Mouse (Mus musculus) bone marrow, adult 2 months (tissue): ENCODE measurements at regions not wholly inside any gene's neighbourhood (a gene's known extent, or its start where the extent isn't known, plus 50 kb on each side); places are given as distances from the start of the nearest gene placed in this dataset.

Experiments used
- CTCF ChIP-seq: fragments of 200-500 bp; IDR thresholded peaks from 2 replicates; pipeline ENCODE4 v1.5.1; 2011; ENCODE audit warnings: low read length, control low read depth; ENCODE audit not compliant: control insufficient read depth, insufficient read depth
- POLR2A ChIP-seq: fragments of 200-500 bp; IDR thresholded peaks from 2 replicates; pipeline ENCODE4 v1.6.1; 2011; ENCODE audit warnings: low read depth, mild to moderate bottlenecking, control low read depth, low read length, borderline replicate concordance; ENCODE audit not compliant: control insufficient read depth

DNA sequence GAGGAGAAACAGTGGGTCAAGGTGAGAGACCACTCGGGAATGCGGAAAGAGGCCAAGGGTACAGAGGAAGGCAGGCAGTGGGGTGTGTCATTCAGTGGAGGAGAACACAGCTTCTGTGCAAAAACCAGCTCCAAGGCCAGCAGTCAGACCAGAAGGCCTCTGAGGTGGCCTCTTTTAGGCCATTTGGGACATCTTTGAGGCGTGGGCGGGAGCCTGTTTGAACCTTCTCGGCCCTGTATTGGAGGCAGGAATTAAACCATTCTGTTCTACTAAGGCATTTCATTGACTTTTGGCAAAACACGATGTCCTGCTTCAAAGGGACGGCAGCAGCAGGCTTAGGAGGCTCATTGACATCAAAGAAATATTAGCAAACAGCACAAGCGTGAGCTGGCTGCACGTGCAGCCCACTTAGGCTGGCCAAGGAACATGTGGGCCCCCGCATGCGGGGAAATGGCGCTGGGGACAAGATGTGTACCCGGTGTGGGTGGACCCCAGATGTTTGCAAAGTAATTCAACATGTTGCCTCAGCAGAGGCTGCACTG, 190.8 kb upstream of the Zmiz1 start:
- TF ChIP-seq CTCF = no peak
- no peak for TF ChIP-seq POLR2A
